Mouse (Mus musculus) forebrain, embryonic 12.5 days (tissue): Measurements from ENCODE around the gene Rps16. TPM values are rescaled to one million over a fixed set of nuclear protein-coding genes. Genes with fewer than 3 reads are reported as not detected.
A peak's percentile ranks its signal among the peaks of the same experiment; 100 is the strongest.

Source experiments
- ATAC-seq: fragments of 200-750 bp; cut with Nextera tagmentation; 2 replicates; pipeline ENCODE4 v1.8.0; 2017; ENCODE audit warnings: moderate TSS enrichment; ENCODE audit not compliant: low FRiP score
- H3K27ac ChIP-seq: fragments of 300-500 bp; sonication (generic); 2 replicates; pipeline ENCODE4 v1.5.1; 2016; ENCODE audit warnings: mild to moderate bottlenecking
- H3K27me3 ChIP-seq: fragments of 300-500 bp; sonication (generic); 2 replicates; pipeline ENCODE4 v1.6.1; 2016; ENCODE audit warnings: mild to moderate bottlenecking
- H3K36me3 ChIP-seq: fragments of 300-500 bp; sonication (generic); replicated peaks from 2 replicates; pipeline ENCODE4 v1.6.1; 2016; ENCODE audit warnings: mild to moderate bottlenecking
- H3K4me1 ChIP-seq: fragments of 300-500 bp; sonication (generic); 2 replicates; pipeline ENCODE4 v1.6.1; 2016
- H3K4me2 ChIP-seq: fragments of 300-500 bp; sonication (generic); 2 replicates; pipeline ENCODE4 v1.6.1; 2016; ENCODE audit warnings: mild to moderate bottlenecking, moderate library complexity
- H3K4me3 ChIP-seq: fragments of 300-500 bp; sonication (generic); replicated peaks from 2 replicates; pipeline ENCODE4 v1.5.1; 2016; ENCODE audit warnings: mild to moderate bottlenecking
- H3K9ac ChIP-seq: fragments of 300-500 bp; sonication (generic); 2 replicates; pipeline ENCODE4 v1.6.1; 2016; ENCODE audit warnings: mild to moderate bottlenecking
- H3K9me3 ChIP-seq: fragments of 300-500 bp; sonication (generic); 2 replicates; pipeline ENCODE4 v1.6.1; 2016
- WGBS: fragments of 180-500 bp; shearing (Covaris S2); methylation state at CpG from one replicate; pipeline ENCODE4 v1.1.7; 2016; 5-methylcytosine and 5-hydroxymethylcytosine counted together
- polyA plus RNA-seq: library from polyadenylated mRNA; unstranded; fragments of >200 nt; fragmentation: Nextera tagmentation; extraction: Ambion mirVana; gene quantifications from 2 replicates; pipeline ENCODE4 v1.2.1, GENCODE M21; 2016

Rps16 gene
- polyA plus RNA-seq, 1 experiment from 2014 or later: 628 TPM

- ATAC-seq: no peak
- Histone ChIP-seq H3K4me3 (peak overlapping the region; percentile 56), H3K9me3 (no peaks in the 10 kb centered on the region), H3K4me1 (peaks cover 73% of the 10 kb centered on the region), H3K4me2 (peak overlapping the region; percentile 89), H3K27me3 (peaks cover 13% of the 10 kb centered on the region), H3K36me3 (peaks cover 3% of the 10 kb centered on the region; the same call in 1 of the 2 replicates), H3K9ac (peak overlapping the region; percentile 67), H3K27ac (no peak overlapping the region)
- 53% methylated on average over 32 of the region's 32 CpGs for WGBS
Observed at GRCm38 (mm10) chr7:28378066-28378690, 27.7 kb downstream of the Rps16 start.

DNA sequence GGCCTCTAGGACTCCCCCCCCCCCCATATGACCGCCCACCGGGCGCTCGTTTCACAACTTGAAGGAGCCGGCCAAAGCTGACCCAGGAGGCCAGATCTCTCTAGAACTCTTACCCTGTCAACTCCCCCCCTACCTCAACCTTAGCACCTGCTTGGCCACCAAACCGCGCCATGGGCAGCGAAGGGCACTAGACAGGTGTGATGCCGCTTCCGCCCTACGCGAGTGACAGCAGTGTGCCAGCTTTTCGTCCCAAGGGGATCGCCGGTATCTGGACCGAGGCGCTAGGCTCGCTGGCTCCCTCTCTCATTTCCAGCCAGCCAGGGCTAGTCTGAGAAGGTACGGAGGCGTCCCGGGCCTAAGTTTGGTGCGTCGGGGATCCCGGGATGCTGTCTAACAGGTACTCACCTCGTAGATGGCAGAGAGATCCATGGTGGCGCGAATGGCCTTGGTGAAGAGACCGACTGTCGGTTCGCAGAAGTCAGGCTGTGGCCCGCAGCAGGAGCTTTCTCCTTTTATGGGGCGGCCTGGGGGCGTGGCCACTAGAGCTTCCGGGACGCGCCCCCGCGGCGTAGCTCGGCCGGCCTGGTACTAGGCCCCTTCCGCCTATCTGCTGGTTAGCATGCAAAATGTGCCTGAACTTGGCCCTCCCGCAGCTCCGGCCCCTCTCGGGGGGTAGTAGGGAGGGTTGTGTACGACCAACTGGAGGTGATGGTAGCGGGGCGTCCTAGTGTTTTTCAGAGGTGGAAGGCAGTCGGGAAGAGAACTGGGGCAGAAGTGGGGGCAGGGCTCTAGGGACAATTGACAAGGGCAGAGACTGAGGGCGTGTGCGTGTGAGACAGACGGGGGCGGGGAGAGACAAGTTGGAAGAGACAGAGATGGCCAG lies 28.6 kb downstream of the Rps16 start:
- H3K9me3 ChIP-seq: no peaks in the 10 kb centered on the region
- H3K27ac ChIP-seq: peak overlapping the region; percentile 63
- ATAC-seq: peak; percentile 64
- H3K4me2 ChIP-seq: peak overlapping the region; percentile 89
- H3K9ac ChIP-seq: peak overlapping the region; percentile 67
- H3K4me3 ChIP-seq: peak overlapping the region; percentile 56
- WGBS: under 1% methylated on average over 53 of the region's 53 CpGs
- peaks cover 13% of the 10 kb centered on the region for H3K27me3 ChIP-seq
- peaks cover 67% of the 10 kb centered on the region for H3K4me1 ChIP-seq
- H3K36me3 ChIP-seq: peaks cover 3% of the 10 kb centered on the region; the same call in 1 of the 2 replicates

- 57% methylated on average over 17 of the region's 17 CpGs for WGBS
- H3K27ac ChIP-seq: peak within 1 kb of the TSS; percentile 83
- no peaks in the 10 kb centered on the region for H3K9me3 ChIP-seq
- H3K4me3 ChIP-seq: peak within 1 kb of the TSS; percentile 56
- peaks cover 6% of the 10 kb centered on the region; the same call in 1 of the 2 replicates for H3K36me3 ChIP-seq
- ATAC-seq: no peak
- H3K27me3 ChIP-seq: peaks cover 13% of the 10 kb centered on the region
- H3K9ac ChIP-seq: peak within 1 kb of the TSS; percentile 67
- H3K4me1 ChIP-seq: peaks cover 60% of the 10 kb centered on the region
- peak within 1 kb of the TSS; percentile 89 for H3K4me2 ChIP-seq
Observed at GRCm38 (mm10) chr7:28380237-28381016, 30.0 kb downstream of the Rps16 start, which contains the start of gene Zfp36. Zfp36 (minus strand) TSS chr7:28380253.

DNA sequence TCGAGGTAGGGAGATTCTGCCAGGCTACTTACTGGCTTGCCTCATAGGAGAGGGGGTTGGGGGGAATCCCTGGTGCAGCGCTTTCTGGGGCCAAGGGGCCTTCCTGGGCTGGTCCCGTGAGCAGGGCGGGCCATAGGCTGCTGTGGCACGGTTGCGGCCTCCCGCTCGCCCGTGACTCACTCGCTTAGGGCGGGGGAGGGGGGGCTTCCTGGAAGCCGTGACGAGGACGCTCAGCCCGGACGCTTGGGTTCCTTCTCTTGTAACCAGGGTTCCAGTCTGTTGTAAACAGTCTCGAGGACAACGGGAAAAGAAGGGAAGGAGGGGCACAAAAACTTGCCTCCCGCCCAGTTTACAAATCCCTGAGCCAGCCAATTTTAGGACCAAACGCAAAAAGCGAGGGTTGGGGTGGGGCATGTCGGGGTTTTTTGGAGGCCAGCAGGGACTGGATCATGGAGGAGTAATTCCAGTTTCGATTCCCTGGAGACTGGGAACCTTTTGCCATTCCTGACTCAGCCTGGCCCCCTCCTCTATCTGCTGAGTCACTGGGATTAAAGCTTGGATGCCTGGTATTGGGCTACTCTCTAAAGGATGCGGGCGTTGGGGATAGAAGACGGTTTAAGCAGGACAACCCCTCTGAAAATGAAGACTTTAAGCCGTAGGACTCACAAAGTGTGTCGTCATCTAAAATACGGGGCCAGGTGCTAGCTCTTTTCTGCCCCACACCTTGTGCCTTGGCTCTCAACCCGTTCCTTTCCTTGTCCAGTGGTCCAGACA lies 30.8 kb downstream of the Rps16 start:
- peak overlapping the region; percentile 27 for H3K4me3 ChIP-seq
- 5% methylated on average over 30 of the region's 30 CpGs for WGBS
- peak overlapping the region; percentile 54 for H3K4me2 ChIP-seq
- H3K9me3 ChIP-seq: no peaks in the 10 kb centered on the region
- peak overlapping the region; percentile 59 for H3K9ac ChIP-seq
- H3K36me3 ChIP-seq: peaks cover 14% of the 10 kb centered on the region
- H3K27ac ChIP-seq: peak overlapping the region; percentile 83
- no peak for ATAC-seq
- peaks cover 13% of the 10 kb centered on the region for H3K27me3 ChIP-seq
- H3K4me1 ChIP-seq: peaks cover 53% of the 10 kb centered on the region

DNA sequence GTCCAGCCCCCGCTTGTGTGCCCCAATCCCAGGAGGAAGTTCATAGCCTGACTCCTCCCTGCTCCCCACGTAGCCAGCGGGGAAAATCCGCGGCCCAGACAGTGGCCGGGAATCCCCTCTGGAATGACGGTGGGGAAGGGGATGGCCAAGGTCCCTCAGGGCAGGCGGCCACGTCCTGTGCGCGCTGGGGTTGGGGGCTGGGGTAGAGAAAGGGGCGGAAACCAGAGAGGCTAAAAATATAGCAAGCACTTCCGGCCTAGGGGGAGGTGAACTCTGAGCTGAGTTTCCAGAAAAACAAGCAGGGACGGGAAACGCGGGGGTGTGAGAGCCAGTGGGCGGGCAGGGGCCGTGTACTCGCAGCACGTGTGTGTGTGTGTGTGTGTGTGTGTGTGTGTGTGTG lies 31.5 kb downstream of the Rps16 start:
- ATAC-seq: no peak
- H3K27me3 ChIP-seq: peaks cover 13% of the 10 kb centered on the region
- no peaks in the 10 kb centered on the region for H3K9me3 ChIP-seq
- WGBS: 4% methylated on average over 18 of the region's 20 CpGs
- peak overlapping the region; percentile 54 for H3K4me2 ChIP-seq
- H3K4me1 ChIP-seq: peaks cover 49% of the 10 kb centered on the region
- peaks cover 17% of the 10 kb centered on the region for H3K36me3 ChIP-seq
- H3K4me3 ChIP-seq: peak overlapping the region; percentile 27
- H3K9ac ChIP-seq: peak overlapping the region; percentile 59
- H3K27ac ChIP-seq: peak overlapping the region; percentile 83

DNA sequence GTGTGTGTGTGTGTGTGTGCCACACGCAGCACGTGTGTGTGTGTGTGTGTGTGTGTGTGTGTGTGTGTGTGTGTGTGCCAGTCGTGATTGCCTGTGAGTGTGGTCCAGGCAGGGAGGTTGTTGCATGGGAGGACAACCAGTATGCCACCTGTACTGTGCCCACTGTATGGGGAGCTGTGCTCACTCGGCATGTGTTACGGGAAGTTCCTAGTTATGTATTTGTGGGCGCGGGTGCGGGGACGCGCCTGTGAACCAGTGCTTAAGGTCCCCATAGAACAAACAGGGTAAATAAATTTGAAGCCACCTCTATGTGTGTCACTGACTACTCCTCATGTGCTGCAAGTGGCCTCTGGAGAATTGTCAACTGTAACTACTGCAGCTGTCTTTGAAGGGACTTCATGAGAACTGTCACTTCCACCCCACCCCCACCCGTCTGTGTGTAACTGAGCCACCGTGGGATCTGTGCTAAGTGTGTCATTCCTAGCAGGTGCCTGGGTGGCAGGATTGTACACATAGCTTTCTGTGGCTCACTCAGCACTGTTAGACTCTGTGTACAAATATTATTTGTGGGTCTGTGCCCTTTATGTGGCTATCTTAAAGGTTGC lies 32.0 kb downstream of the Rps16 start:
- Histone ChIP-seq H3K9me3 (no peaks in the 10 kb centered on the region), H3K27me3 (peaks cover 8% of the 10 kb centered on the region), H3K36me3 (peaks cover 18% of the 10 kb centered on the region), H3K27ac (peak overlapping the region; percentile 83), H3K4me3 (peak overlapping the region; percentile 27), H3K9ac (peak overlapping the region; percentile 59; the same call in 1 of the 2 replicates), H3K4me1 (peaks cover 44% of the 10 kb centered on the region), H3K4me2 (peak overlapping the region; percentile 54)
- 72% methylated on average over 10 of the region's 12 CpGs for WGBS
- no peak for ATAC-seq

DNA sequence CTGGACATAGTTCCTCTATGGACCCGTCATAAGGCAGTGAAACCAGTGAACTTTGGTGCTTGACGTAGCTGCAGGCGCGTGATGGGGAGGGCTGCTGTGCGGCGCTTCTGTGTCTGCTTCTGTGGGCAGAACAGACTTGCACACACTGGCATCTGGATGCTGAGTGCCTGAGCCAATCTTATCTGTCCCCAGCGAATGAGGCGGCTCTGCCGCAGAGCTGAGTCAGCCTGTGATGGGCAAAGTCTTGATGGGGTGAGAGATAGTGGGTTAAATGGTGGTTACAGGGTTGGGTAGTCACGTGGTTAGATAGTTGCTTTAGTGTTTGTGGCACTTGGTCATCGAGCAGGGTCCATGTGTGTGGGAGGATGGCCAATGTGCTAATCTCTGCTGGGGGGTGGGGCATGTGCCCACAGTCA lies 32.5 kb downstream of the Rps16 start:
- peaks cover 40% of the 10 kb centered on the region for H3K4me1 ChIP-seq
- peaks cover 22% of the 10 kb centered on the region for H3K36me3 ChIP-seq
- no peak overlapping the region for H3K9ac ChIP-seq
- WGBS: 81% methylated on average over 11 of the region's 11 CpGs
- H3K4me3 ChIP-seq: no peak overlapping the region
- peaks cover 3% of the 10 kb centered on the region for H3K27me3 ChIP-seq
- peak overlapping the region; percentile 59 for H3K27ac ChIP-seq
- H3K4me2 ChIP-seq: no peak overlapping the region
- no peaks in the 10 kb centered on the region for H3K9me3 ChIP-seq
- ATAC-seq: no peak

DNA sequence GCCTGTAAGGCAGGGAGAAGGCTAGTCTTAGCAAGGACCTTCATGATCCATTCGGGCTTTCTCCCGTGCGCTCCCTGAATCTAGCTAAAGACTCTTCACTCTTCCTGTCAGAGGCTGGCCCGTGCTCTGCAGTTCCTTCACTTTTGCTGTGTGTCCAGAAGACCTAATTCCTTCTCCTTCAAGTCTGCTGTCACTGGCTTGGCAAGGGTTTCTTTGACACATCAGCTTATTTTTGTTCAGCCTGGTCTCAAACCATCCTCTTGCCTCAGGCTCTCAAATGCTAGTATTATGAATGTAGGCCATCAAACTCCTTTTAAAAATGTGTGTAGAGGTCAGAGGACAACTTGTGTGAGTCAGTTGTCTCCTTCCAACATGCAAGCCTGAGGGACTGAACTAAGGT lies 33.2 kb downstream of the Rps16 start:
- Histone ChIP-seq H3K4me1 (peaks cover 33% of the 10 kb centered on the region), H3K9me3 (no peaks in the 10 kb centered on the region), H3K9ac (no peak overlapping the region), H3K27me3 (no peaks in the 10 kb centered on the region; the same call in 1 of the 2 replicates), H3K4me3 (no peak overlapping the region), H3K36me3 (peaks cover 28% of the 10 kb centered on the region), H3K4me2 (no peak overlapping the region), H3K27ac (no peak overlapping the region)
- no peak for ATAC-seq
- 83% methylated on average over 4 of the region's 4 CpGs for WGBS

- peaks cover 28% of the 10 kb centered on the region for H3K4me1 ChIP-seq
- 81% methylated on average over 6 of the region's 6 CpGs for WGBS
- H3K4me3 ChIP-seq: no peak overlapping the region
- H3K9ac ChIP-seq: no peak overlapping the region
- H3K9me3 ChIP-seq: no peaks in the 10 kb centered on the region
- no peak overlapping the region for H3K27ac ChIP-seq
- peaks cover 34% of the 10 kb centered on the region for H3K36me3 ChIP-seq
- no peak overlapping the region for H3K4me2 ChIP-seq
- H3K27me3 ChIP-seq: no peaks in the 10 kb centered on the region; the same call in 1 of the 2 replicates
- no peak for ATAC-seq
Observed at GRCm38 (mm10) chr7:28384162-28384561, 33.7 kb downstream of the Rps16 start.

DNA sequence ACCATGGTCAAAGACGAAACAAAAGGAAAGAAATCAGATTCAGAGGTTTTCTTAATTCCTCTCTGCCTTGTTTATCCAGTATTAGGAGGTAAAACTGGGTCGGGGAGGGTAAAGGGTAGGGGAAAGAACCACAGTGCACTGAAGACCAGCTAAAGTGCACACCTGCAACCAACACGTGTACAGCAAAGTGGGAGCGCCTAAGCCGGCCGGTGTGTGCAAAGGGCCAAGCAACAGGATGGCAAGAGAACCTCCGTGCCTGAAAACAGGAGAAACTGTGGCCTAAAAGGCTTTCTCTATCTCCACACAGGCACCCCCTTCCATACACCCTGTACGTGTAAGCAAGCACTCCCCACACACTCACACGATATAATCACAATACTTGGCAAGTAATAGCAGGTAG lies 34.7 kb downstream of the Rps16 start:
- WGBS: 89% methylated on average over 9 of the region's 9 CpGs
- ATAC-seq: no peak
- Histone ChIP-seq H3K4me2 (no peak overlapping the region), H3K27me3 (no peaks in the 10 kb centered on the region; the same call in 1 of the 2 replicates), H3K4me3 (no peak overlapping the region), H3K9me3 (no peaks in the 10 kb centered on the region), H3K36me3 (peaks cover 44% of the 10 kb centered on the region), H3K4me1 (peaks cover 23% of the 10 kb centered on the region), H3K9ac (no peak overlapping the region), H3K27ac (no peak overlapping the region)

- Histone ChIP-seq H3K36me3 (peaks cover 50% of the 10 kb centered on the region), H3K4me1 (peaks cover 21% of the 10 kb centered on the region)
- no peak for ATAC-seq
Observed at GRCm38 (mm10) chr7:28386007-28386406, 35.6 kb downstream of the Rps16 start.

More at GRCm38 (mm10) chr7:28386007-28386406, 35.6 kb downstream of the Rps16 start:
- H3K4me3 ChIP-seq: no peak overlapping the region
- no peaks in the 10 kb centered on the region for H3K9me3 ChIP-seq
- H3K27ac ChIP-seq: no peak overlapping the region
- 87% methylated on average over 7 of the region's 7 CpGs for WGBS
- H3K4me2 ChIP-seq: no peak overlapping the region
- no peaks in the 10 kb centered on the region; the same call in 1 of the 2 replicates for H3K27me3 ChIP-seq
- H3K9ac ChIP-seq: no peak overlapping the region
